Mouse (Mus musculus): ENCODE measurements at regions not wholly inside any gene's neighbourhood (a gene's known extent, or its start where the extent isn't known, plus 50 kb on each side); places are given as distances from the start of the nearest gene placed in this dataset.
"Not testable (repeated sequence)": the region's sequence is repeated elsewhere in the genome, so short reads cannot be mapped to it uniquely, and the experiment has no call there.

DNA sequence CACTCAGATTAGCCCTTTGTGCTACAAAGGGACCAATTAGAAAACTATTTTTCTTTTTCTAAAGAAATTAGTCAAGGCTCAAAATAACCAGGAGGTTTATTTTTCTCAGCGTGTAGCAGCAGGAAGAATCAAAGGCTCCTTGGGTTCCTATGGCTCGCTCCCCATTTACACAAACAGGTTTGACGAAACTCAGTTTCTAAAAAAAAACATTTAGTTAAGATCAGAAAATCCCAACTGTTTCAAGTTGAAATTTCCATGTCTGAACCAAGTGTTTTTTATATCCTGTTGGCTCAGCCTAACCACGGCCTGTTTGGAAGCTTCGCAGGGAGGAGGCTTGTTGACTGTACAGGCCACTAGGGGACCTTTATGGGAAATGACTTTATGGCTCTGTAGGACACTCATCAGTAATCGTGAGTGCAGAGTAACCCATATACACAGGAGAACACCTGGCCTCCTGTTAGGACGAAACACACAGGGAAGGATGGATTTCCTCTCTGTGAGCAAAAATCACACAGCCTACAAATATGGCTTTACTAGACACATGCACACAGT is 215.6 kb upstream of the Sesn3 start:
- no peak for DNase-seq

GRCm38 (mm10) chr9:14060257-14060656 is 214.6 kb upstream of the Sesn3 start:
- no peak for DNase-seq

DNA sequence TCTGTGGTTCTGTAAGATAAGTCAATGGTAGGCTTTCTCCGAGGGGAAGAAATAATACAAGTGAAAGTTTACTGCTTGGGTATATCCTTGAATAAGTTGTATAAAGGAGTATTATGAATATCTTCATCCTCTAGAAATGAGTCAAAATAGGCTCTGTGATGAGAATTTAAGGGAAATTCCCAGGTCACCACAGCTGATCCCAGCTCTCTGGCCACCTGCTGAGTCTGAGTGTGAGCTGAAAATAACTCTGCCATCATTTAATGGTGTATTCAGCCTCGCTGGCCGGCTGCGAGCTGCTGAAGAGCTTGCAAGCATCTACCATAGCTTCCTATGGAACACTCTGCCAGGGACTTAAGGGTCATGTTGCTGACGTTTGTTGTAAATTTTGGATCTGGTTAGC is 213.5 kb upstream of the Sesn3 start:
- no peak for DNase-seq

DNA sequence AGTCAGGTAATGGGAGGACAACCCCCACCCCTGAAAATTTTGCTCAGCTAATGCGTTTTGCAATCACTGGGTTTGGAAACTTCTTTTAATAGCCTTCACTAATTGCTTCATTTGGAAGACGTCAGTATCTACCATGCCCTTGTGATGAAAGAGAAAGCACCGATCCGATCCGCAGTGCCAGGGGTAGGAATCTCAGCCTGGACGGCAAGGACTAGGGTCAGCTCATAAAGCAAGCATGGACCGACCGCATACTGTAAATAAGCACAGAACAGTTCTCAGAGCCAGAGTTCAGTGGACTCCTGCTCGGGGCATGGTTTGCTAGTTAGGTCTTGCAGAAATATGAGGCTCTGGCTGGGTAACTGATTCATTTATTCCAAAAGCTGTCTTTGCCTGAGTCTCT is 213.0 kb upstream of the Sesn3 start:
- peak; percentile 55 to 71 for DNase-seq

GRCm38 (mm10) chr9:14062706-14063105 is 212.2 kb upstream of the Sesn3 start:
- no peak for DNase-seq

- not testable (repeated sequence) for DNase-seq
Observed at GRCm38 (mm10) chr9:14066741-14067140, 208.1 kb upstream of the Sesn3 start.

DNA sequence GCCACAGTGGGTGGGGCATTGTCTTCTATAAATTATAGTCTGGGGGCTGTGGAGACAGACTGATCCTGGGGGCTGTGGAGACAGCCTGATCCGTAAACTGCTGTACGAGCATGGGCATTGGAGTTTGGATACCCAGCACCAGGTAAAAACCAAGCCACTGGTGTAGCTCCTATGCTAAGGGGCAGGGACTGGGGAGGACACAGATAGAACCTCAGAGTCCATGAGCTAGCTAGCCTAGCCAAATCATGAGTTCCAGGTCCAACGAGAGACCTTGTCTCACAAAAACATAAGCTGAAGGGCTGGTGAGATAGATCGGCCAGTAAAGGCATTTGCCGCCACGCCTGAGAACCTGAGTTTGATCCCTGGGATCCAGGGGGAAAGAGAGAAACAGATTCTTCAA is 205.8 kb upstream of the Sesn3 start:
- no peak for DNase-seq

- no peak for DNase-seq
Observed at GRCm38 (mm10) chr9:14069770-14070169, 205.1 kb upstream of the Sesn3 start.

GRCm38 (mm10) chr9:14071728-14072127 is 203.1 kb upstream of the Sesn3 start:
- DNase-seq: no peak

DNA sequence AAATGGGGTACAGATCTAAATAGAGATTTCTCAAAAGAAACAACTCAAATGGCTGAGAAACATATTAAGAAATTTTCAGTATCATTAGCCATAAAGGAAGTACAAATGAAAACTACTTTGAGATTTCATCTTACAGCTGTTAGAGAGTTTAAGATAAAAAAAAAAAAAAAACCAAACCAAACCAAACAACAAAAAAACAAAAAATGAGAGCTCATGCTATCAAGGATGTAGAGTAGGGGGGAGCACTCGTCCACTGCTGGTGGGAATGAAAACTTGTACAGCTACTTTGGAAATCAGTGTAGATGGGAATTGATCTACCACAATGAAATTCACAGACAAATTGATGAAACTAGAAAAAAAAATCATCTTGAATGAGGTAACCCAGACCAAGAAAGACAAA is 201.9 kb upstream of the Sesn3 start:
- no peak for DNase-seq

GRCm38 (mm10) chr9:14074273-14074672 is 200.6 kb upstream of the Sesn3 start:
- no peak for DNase-seq

DNA sequence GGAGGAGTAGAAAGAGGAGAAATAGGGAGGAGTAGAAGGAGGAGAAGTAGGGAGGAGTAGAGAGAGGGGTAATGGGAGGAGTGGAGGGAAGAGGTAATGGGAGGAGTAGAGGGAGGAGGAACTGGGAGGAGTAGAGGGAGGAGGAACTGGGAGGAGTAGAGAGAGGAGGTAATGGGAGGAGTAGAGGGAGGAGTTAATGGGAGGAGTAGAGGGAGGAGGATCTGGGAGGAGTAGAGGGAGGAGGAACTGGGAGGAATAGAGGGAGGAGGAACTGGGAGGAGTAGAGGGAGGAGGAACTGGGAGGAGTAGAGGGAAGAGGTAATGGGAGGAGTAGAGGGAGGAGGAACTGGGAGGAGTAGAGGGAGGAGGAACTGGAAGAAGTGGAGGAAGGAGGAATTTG is 200.0 kb upstream of the Sesn3 start:
- not testable (repeated sequence) for DNase-seq

DNA sequence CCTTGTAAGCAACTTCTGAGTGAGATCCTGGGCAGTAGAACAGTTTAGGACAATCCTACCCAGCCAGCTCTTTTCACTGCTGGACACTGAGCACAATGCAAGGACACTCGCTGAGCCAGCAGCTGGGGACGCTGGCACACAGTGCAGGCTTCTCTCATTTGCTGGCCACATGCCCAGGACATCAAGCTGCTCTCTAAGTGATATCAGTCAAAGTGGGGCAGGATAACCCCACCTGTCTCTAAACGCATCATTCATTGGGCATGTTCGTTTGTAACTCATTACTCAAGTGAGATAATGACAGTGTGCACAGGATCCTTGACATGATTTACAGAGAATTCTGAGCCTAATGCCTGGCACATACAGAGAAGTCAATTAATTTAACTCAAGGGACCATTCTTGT is 199.4 kb upstream of the Sesn3 start:
- DNase-seq: peak; percentile 31 to 62

DNA sequence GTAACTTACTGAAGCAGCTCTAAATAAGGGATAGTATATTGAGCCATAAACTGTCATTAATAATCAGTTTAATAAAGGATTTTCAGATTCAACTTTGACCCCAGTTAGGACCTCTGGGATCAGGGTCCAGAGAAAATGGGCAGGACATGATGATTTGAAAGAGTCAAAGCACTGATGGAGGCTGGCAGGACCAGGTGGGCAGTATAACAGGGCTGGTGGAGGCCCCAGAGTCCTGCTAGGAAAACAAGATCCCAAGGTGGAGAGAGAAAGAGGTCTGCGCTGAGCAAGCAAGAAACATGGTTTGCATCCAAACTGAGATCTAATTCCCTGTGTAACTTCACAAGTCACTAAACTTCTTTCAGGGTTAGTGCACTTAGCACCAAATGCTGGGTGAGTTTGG is 199.0 kb upstream of the Sesn3 start:
- DNase-seq: no peak

DNA sequence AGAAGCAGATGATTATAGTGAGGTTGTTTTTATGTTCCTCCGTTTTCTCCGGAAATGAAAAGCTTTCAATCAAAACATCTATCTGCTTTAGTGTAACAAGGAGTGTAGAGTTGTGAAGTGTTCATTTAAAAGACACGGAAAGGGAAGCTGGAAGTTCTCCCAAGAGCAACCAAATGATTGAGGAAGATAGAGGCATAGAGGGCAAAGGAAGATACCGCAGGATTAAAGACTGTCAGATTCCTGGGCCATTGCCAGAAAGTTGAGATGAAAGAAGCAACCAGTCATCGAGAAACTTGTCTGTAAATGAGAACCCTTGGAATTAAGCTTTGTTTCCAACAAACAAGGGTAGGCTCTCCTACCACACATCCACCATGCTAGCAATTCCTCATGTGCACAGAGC is 198.1 kb upstream of the Sesn3 start:
- DNase-seq: no peak

- no peak for DNase-seq
Observed at GRCm38 (mm10) chr9:14081138-14081537, 193.7 kb upstream of the Sesn3 start.

- DNase-seq: peak in 1 of 2 experiments; percentile 56
Observed at GRCm38 (mm10) chr9:14086201-14086600, 188.7 kb upstream of the Sesn3 start.

DNA sequence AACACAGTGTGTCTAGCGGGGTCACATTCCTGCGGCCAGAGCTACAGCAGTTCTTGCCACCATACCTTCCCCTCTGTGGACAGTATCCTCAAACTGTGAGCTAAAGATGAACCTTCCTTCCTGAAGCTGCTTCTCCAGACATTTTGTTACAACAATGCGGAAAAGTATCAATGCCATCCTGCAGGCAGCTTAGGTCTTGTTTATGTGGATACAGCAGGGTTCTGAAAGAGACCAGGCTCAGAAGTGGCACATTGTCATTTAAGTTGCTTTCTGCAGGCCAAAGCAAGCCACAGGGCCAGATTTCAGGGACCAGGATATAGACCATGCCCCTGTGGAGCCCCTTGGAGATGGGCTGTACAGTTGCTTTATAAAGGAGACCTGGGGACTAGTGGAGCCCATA is 188.3 kb upstream of the Sesn3 start:
- no peak for DNase-seq

DNA sequence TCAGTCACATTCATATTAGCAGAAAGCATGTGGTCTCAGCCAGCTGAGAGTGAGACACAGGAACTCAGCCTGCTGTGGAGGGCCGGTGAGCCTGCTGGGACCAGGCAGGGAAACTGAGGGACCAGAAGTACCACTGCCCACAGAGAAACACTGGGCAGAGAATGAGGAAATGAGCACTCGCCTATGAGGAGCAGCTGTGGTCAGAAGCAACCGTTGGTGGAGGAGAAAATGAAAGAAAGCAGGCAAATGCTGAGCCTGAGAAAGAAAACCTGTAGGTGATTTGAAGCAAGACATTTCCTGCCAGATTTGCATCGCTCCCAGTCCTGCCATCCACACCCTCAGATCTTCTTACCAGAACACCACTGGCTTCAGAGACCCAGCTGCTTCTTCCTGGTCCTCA is 187.0 kb upstream of the Sesn3 start:
- DNase-seq: no peak

DNA sequence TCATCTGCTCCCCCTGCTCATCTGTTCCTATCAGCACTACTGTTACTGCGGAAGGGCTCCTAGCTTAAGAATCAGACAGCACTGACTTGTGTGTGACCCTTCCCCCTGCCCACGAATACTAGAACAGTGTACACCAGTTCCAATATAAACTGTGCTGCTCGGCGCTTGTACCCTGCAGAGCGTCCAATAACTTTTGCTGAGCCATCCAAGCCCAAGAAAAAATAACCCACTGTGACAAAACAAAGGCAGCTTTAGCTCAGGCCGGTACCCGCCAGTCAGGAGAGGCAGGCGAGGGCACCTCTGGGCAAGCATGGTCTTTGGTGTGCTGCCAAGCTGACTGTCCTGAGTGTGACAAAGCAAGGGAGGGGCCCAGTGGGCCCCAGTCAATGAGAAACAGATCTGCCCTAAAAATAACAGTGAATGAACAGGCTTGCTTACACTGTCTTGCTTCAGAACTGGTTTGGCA is 185.0 kb upstream of the Sesn3 start:
- DNase-seq: peak; percentile 62 to 72

DNA sequence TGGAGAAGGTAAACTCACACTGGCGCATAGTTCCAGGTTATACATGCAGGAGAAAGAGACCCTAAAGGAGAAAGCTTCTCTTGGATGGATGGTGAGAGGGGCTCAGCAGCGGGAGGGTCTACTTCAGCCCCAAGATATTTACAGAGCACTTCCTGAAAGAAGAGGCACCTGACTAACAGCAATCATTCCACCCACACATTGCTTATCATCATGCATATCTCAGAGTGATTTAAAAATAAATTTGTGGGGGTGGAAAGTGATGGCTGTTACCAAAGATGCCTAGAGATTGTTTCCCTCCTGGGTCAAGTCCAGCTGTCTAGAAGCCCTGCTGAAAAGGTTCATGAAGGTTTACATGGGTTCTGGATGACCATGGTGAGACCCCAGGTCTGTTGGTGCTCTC is 184.4 kb upstream of the Sesn3 start:
- DNase-seq: no peak

GRCm38 (mm10) chr9:14091099-14091930 is 183.6 kb upstream of the Sesn3 start:
- DNase-seq: no peak

- no peak for DNase-seq
Observed at GRCm38 (mm10) chr9:14092996-14093442, 181.8 kb upstream of the Sesn3 start.

- DNase-seq: no peak
Observed at GRCm38 (mm10) chr9:14103538-14103937, 171.3 kb upstream of the Sesn3 start.

GRCm38 (mm10) chr9:14104921-14105320 is 169.9 kb upstream of the Sesn3 start:
- no peak for DNase-seq
